Mouse (Mus musculus) embryonic facial prominence, embryonic 14.5 days (tissue): ENCODE measurements at regions not wholly inside any gene's neighbourhood (a gene's known extent, or its start where the extent isn't known, plus 50 kb on each side); places are given as distances from the start of the nearest gene placed in this dataset.

Source experiments
- ATAC-seq: fragments of 200-750 bp; cut with Nextera tagmentation; 2 replicates; pipeline ENCODE4 v1.8.0; 2017; ENCODE audit warnings: low read depth, moderate number of reproducible peaks, moderate TSS enrichment
- DNase-seq: peaks from one replicate; pipeline ENCODE4 v3.0.0-alpha.2; 2015; ENCODE audit warnings: low spot score
- H3K27ac ChIP-seq: fragments of 300-500 bp; sonication (generic); replicated peaks from 2 replicates; pipeline ENCODE4 v1.5.1; 2014; ENCODE audit warnings: low read depth, mild to moderate bottlenecking, low read length, moderate library complexity
- H3K27me3 ChIP-seq: fragments of 300-500 bp; sonication (generic); replicated peaks from 2 replicates; pipeline ENCODE4 v1.6.1; 2014; ENCODE audit warnings: low read length; ENCODE audit not compliant: control insufficient read depth, insufficient read depth
- H3K36me3 ChIP-seq: fragments of 300-500 bp; sonication (generic); 2 replicates; pipeline ENCODE4 v1.6.1; 2014; ENCODE audit warnings: low read length, mixed read lengths; ENCODE audit not compliant: control insufficient read depth, insufficient read depth
- H3K4me1 ChIP-seq: fragments of 300-500 bp; sonication (generic); 2 replicates; pipeline ENCODE4 v1.6.1; 2014; ENCODE audit warnings: antibody characterized with exemption, low read length; ENCODE audit not compliant: control insufficient read depth, insufficient read depth
- H3K4me2 ChIP-seq: fragments of 300-500 bp; sonication (generic); 2 replicates; pipeline ENCODE4 v1.6.1; 2014; ENCODE audit warnings: low read depth, mild to moderate bottlenecking, low read length, moderate library complexity, mixed read lengths
- H3K4me3 ChIP-seq: fragments of 300-500 bp; sonication (generic); 2 replicates; pipeline ENCODE4 v1.5.1; 2014; ENCODE audit warnings: low read depth, mild to moderate bottlenecking, low read length
- H3K9ac ChIP-seq: fragments of 300-500 bp; sonication (generic); 2 replicates; pipeline ENCODE4 v1.6.1; 2014; ENCODE audit warnings: low read depth, mild to moderate bottlenecking, low read length, moderate library complexity, mixed read lengths
- H3K9me3 ChIP-seq: fragments of 300-500 bp; sonication (generic); 2 replicates; pipeline ENCODE4 v1.6.1; 2016; ENCODE audit warnings: low read length; ENCODE audit not compliant: control insufficient read depth
- WGBS: fragments of 180-500 bp; shearing (Covaris S2); extraction: QIAGEN DNeasy Blood & Tissue Kit; methylation state at CpG from one replicate; pipeline ENCODE4 v1.1.7; 2014; 5-methylcytosine and 5-hydroxymethylcytosine counted together

GRCm38 (mm10) chr14:114609296-114609695 lies 482.7 kb upstream of the Gpc5 start:
- no peaks in the 10 kb centered on the region for H3K27me3 ChIP-seq
- WGBS, result 80% methylated on average over 4 of the region's 4 CpGs
- ATAC-seq (no peak), DNase-seq (no peak)
- no peak overlapping the region for H3K4me2 ChIP-seq
- H3K9ac ChIP-seq, result no peak overlapping the region
- no peaks in the 10 kb centered on the region for H3K36me3 ChIP-seq
- no peak overlapping the region for H3K27ac ChIP-seq
- H3K9me3 ChIP-seq, result no peaks in the 10 kb centered on the region
- H3K4me3 ChIP-seq, result no peak overlapping the region
- H3K4me1 ChIP-seq, result no peaks in the 10 kb centered on the region

- Histone ChIP-seq H3K4me2 (no peak overlapping the region), H3K27ac (no peak overlapping the region), H3K36me3 (no peaks in the 10 kb centered on the region), H3K27me3 (no peaks in the 10 kb centered on the region), H3K4me1 (no peaks in the 10 kb centered on the region), H3K4me3 (no peak overlapping the region), H3K9me3 (no peaks in the 10 kb centered on the region), H3K9ac (no peak overlapping the region)
- DNase-seq, result no peak
- no peak for ATAC-seq
- WGBS, result 65% methylated on average over 1 of the region's 1 CpGs
These were observed 479.6 kb upstream of the Gpc5 start for GRCm38 (mm10) chr14:114612400-114612799.

GRCm38 (mm10) chr14:114656636-114657035 lies 435.4 kb upstream of the Gpc5 start:
- H3K27me3 ChIP-seq, result no peaks in the 10 kb centered on the region
- no peak overlapping the region for H3K27ac ChIP-seq
- WGBS, result 70% methylated on average over 1 of the region's 1 CpGs
- no peak overlapping the region for H3K4me2 ChIP-seq
- DNase-seq (peak; percentile 11), ATAC-seq (no peak)
- H3K36me3 ChIP-seq, result no peaks in the 10 kb centered on the region
- H3K9me3 ChIP-seq, result no peaks in the 10 kb centered on the region
- H3K4me3 ChIP-seq, result no peak overlapping the region
- H3K9ac ChIP-seq, result no peak overlapping the region
- H3K4me1 ChIP-seq, result no peaks in the 10 kb centered on the region

- ATAC-seq, result no peak
- Histone ChIP-seq H3K4me3 (no peak overlapping the region), H3K9me3 (no peaks in the 10 kb centered on the region), H3K9ac (no peak overlapping the region), H3K4me1 (no peaks in the 10 kb centered on the region), H3K36me3 (no peaks in the 10 kb centered on the region), H3K27me3 (no peaks in the 10 kb centered on the region), H3K4me2 (no peak overlapping the region), H3K27ac (no peak overlapping the region)
- DNase-seq, result no peak
- WGBS, result 52% methylated on average over 2 of the region's 2 CpGs
These were observed 430.0 kb upstream of the Gpc5 start for GRCm38 (mm10) chr14:114662028-114662427.

- H3K36me3 ChIP-seq, result no peaks in the 10 kb centered on the region
- WGBS, result 76% methylated on average over 1 of the region's 1 CpGs
- H3K27me3 ChIP-seq, result no peaks in the 10 kb centered on the region
- DNase-seq (peak; percentile 10), ATAC-seq (no peak)
- no peak overlapping the region for H3K9ac ChIP-seq
- H3K27ac ChIP-seq, result no peak overlapping the region
- H3K9me3 ChIP-seq, result no peaks in the 10 kb centered on the region
- H3K4me2 ChIP-seq, result no peak overlapping the region
- no peaks in the 10 kb centered on the region for H3K4me1 ChIP-seq
- no peak overlapping the region for H3K4me3 ChIP-seq
These were observed 406.9 kb upstream of the Gpc5 start for GRCm38 (mm10) chr14:114685133-114685532.

- ATAC-seq (no peak), DNase-seq (no peak)
- Histone ChIP-seq H3K36me3 (no peaks in the 10 kb centered on the region), H3K27me3 (no peaks in the 10 kb centered on the region), H3K4me1 (no peaks in the 10 kb centered on the region), H3K9me3 (no peaks in the 10 kb centered on the region), H3K27ac (no peak overlapping the region), H3K9ac (no peak overlapping the region), H3K4me2 (no peak overlapping the region), H3K4me3 (no peak overlapping the region)
- 41% methylated on average over 1 of the region's 1 CpGs for WGBS
These were observed 397.1 kb upstream of the Gpc5 start for GRCm38 (mm10) chr14:114694930-114695329.

- no peak overlapping the region for H3K4me3 ChIP-seq
- H3K4me2 ChIP-seq, result no peak overlapping the region
- no peak overlapping the region for H3K9ac ChIP-seq
- H3K9me3 ChIP-seq, result no peaks in the 10 kb centered on the region
- H3K27ac ChIP-seq, result no peak overlapping the region
- 60% methylated on average over 4 of the region's 4 CpGs for WGBS
- no peaks in the 10 kb centered on the region for H3K27me3 ChIP-seq
- DNase-seq, result no peak
- no peak for ATAC-seq
- H3K4me1 ChIP-seq, result no peaks in the 10 kb centered on the region
- no peaks in the 10 kb centered on the region for H3K36me3 ChIP-seq
These were observed 394.5 kb upstream of the Gpc5 start for GRCm38 (mm10) chr14:114697543-114697942.

GRCm38 (mm10) chr14:114723080-114723479 lies 368.9 kb upstream of the Gpc5 start:
- no peaks in the 10 kb centered on the region for H3K9me3 ChIP-seq
- 46% methylated on average over 1 of the region's 1 CpGs for WGBS
- no peaks in the 10 kb centered on the region for H3K4me1 ChIP-seq
- no peak for ATAC-seq
- no peak overlapping the region for H3K4me2 ChIP-seq
- no peaks in the 10 kb centered on the region for H3K27me3 ChIP-seq
- no peaks in the 10 kb centered on the region for H3K36me3 ChIP-seq
- DNase-seq, result no peak
- H3K4me3 ChIP-seq, result no peak overlapping the region
- no peak overlapping the region for H3K9ac ChIP-seq
- no peak overlapping the region for H3K27ac ChIP-seq

- WGBS, result 83% methylated on average over 5 of the region's 5 CpGs
- DNase-seq (no peak), ATAC-seq (no peak)
- Histone ChIP-seq H3K9ac (no peak overlapping the region), H3K4me3 (no peak overlapping the region), H3K4me1 (no peaks in the 10 kb centered on the region), H3K27me3 (no peaks in the 10 kb centered on the region), H3K4me2 (no peak overlapping the region), H3K9me3 (no peaks in the 10 kb centered on the region), H3K27ac (no peak overlapping the region), H3K36me3 (no peaks in the 10 kb centered on the region)
These were observed 324.7 kb upstream of the Gpc5 start for GRCm38 (mm10) chr14:114767323-114767722.
